Mouse (Mus musculus): ENCODE measurements around the gene Gng8.
A peak's percentile ranks its signal among the peaks of the same experiment; 100 is the strongest.

The Gng8 gene

GRCm38 (mm10) chr7:16930850-16931249, 39.3 kb downstream of the Gng8 start:
- peak; percentile 86 to 87 for DNase-seq

GRCm38 (mm10) chr7:16931968-16932627, 40.5 kb downstream of the Gng8 start:
- peak; percentile 88 to 95 for DNase-seq

- peak; percentile 80 to 85 for DNase-seq
Observed at GRCm38 (mm10) chr7:16932704-16933577, 41.4 kb downstream of the Gng8 start.

GRCm38 (mm10) chr7:16937312-16937711, 45.7 kb downstream of the Gng8 start:
- DNase-seq = no peak

GRCm38 (mm10) chr7:16938117-16938791, 46.7 kb downstream of the Gng8 start:
- DNase-seq = peak; percentile 45 to 50

- no peak for DNase-seq
Observed at GRCm38 (mm10) chr7:16940292-16940691, 48.7 kb downstream of the Gng8 start.

- DNase-seq = no peak
Observed at GRCm38 (mm10) chr7:16942861-16943260, 51.3 kb downstream of the Gng8 start.

- DNase-seq = peak; percentile 92 to 94
Observed at GRCm38 (mm10) chr7:16944061-16944807, 52.6 kb downstream of the Gng8 start, which contains the start of gene Pnmal2. Gene Pnmal2, plus strand, starts transcription at chr7:16944682.

GRCm38 (mm10) chr7:16944808-16945315, 53.3 kb downstream of the Gng8 start:
- DNase-seq = peak in 1 of 2 experiments; percentile 46
